ENCODE assay signal across 30 mouse cellular contexts in genomic region chr7:48864671-48865458, GRCm38 (mm10). TPM values are rescaled to one million over a fixed set of nuclear protein-coding genes. Genes with fewer than 3 reads are reported as not detected.
A peak's percentile ranks its signal among the peaks of the same experiment; 100 is the strongest.
DNase-seq lines count a peak whose midpoint lies in the region; ATAC-seq and TF ChIP-seq lines count a peak whose summit lies in the region.
"Had no signal": no experiment of that assay in that cellular context is flagged by ENCODE, and none has a peak within 500 bp of the region (broad histone marks: within the 10 kb centered on the region; RNA-seq: fewer than 3 reads in every experiment).

No protein-coding gene starts in this region.

- H3K27ac ChIP-seq in MEL (ENCODE audit: control insufficient read depth, low read depth, low read length) = peak overlapping the region; percentile 93
- H3K27ac ChIP-seq in liver, embryonic 16.5 days (ENCODE audit: low read length) = no peak overlapping the region; the same call in 1 of the 2 replicates
- H3K27ac ChIP-seq: embryonic facial prominence, embryonic 13.5 days; forebrain, embryonic 13.5 days; hindbrain, embryonic 13.5 days; left cerebral cortex, adult 2 months; lung, embryonic 15.5 days; midbrain, embryonic 12.5 days had no signal

- no peak for TF ChIP-seq RAD21 in MEL (IDR thresholded peaks at IDR 0.05; ENCODE audit: low read depth, low read length)

- H3K27me3 ChIP-seq in MEL (ENCODE audit: control insufficient read depth in 1 of 2, insufficient read depth in 2 of 2, low read length in 2 of 2) (no peaks in the 10 kb centered on the region), myocyte (ENCODE audit: control insufficient read depth, insufficient read depth, insufficient read length) (no peaks in the 10 kb centered on the region)
- no peaks in the 10 kb centered on the region for H3K27me3 ChIP-seq in liver, embryonic 16.5 days (ENCODE audit: control insufficient read depth, insufficient read depth, low read depth, low read length)
- H3K27me3 ChIP-seq: embryonic facial prominence, embryonic 13.5 days; forebrain, embryonic 13.5 days; hindbrain, embryonic 13.5 days; lung, embryonic 15.5 days; midbrain, embryonic 12.5 days had no signal

- peak; percentile 41; the same call in 1 of the 2 replicates for ATAC-seq in liver, embryonic 16.5 days (ENCODE audit: low read depth)
- ATAC-seq in frontal cortex, adult (ENCODE audit: low TSS enrichment) = no peak
- ATAC-seq: CD4-positive, CD25-positive, alpha-beta regulatory T cell, adult 4 months; forebrain, embryonic 13.5 days had no signal

- TF ChIP-seq EP300 in MEL (IDR thresholded peaks at IDR 0.05; ENCODE audit: low read depth in 1 of 2, low read length in 2 of 2) = peak; percentile 89 to 94

- no peak overlapping the region for H3K4me2 ChIP-seq in liver, embryonic 16.5 days (ENCODE audit: low read depth, low read length)
- no peak overlapping the region for H3K4me2 ChIP-seq in myocyte (ENCODE audit: low read depth)
- H3K4me2 ChIP-seq: embryonic facial prominence, embryonic 13.5 days; forebrain, embryonic 13.5 days; hindbrain, embryonic 13.5 days; lung, embryonic 15.5 days; midbrain, embryonic 12.5 days had no signal

- H3K9ac ChIP-seq in MEL (ENCODE audit: control insufficient read depth, low read depth, low read length, poor library complexity, severe bottlenecking) = peak overlapping the region; percentile 43
- no peak overlapping the region for H3K9ac ChIP-seq in liver, embryonic 16.5 days (ENCODE audit: low read depth, low read length)
- H3K9ac ChIP-seq: embryonic facial prominence, embryonic 13.5 days; forebrain, embryonic 13.5 days; hindbrain, embryonic 13.5 days; lung, embryonic 15.5 days; midbrain, embryonic 12.5 days had no signal

- no peaks in the 10 kb centered on the region for H3K9me3 ChIP-seq in MEL (replicated peaks; ENCODE audit: insufficient read depth, low read length)
- H3K9me3 ChIP-seq in liver, embryonic 16.5 days (replicated peaks; ENCODE audit: control insufficient read depth, low read length) = no peaks in the 10 kb centered on the region
- H3K9me3 ChIP-seq: embryonic facial prominence, embryonic 13.5 days; forebrain, embryonic 13.5 days; hindbrain, embryonic 13.5 days; lung, embryonic 15.5 days; midbrain, embryonic 12.5 days had no signal

- peaks cover 17 to 48% of the 10 kb centered on the region in 2 experiments for H3K36me3 ChIP-seq in MEL (ENCODE audit: control insufficient read depth in 1 of 2, insufficient read depth in 2 of 2, low read length in 2 of 2)
- H3K36me3 ChIP-seq in liver, embryonic 16.5 days (ENCODE audit: control insufficient read depth, insufficient read depth) = peaks cover 46% of the 10 kb centered on the region
- peaks cover 44% of the 10 kb centered on the region for H3K36me3 ChIP-seq in myocyte (ENCODE audit: control insufficient read depth, insufficient read depth)

- peaks cover 45 to 50% of the 10 kb centered on the region in 2 experiments for H3K4me1 ChIP-seq in MEL (ENCODE audit: control insufficient read depth in 1 of 2, insufficient read depth in 2 of 2, low read length in 2 of 2)
- no peaks in the 10 kb centered on the region; the same call in none of the 2 replicates for H3K4me1 ChIP-seq in liver, embryonic 16.5 days (ENCODE audit: control insufficient read depth, low read depth, low read length)
- H3K4me1 ChIP-seq: embryonic facial prominence, embryonic 13.5 days; forebrain, embryonic 13.5 days; hindbrain, embryonic 13.5 days; lung, embryonic 15.5 days; midbrain, embryonic 12.5 days had no signal

- no peak overlapping the region for H3ac ChIP-seq in myocyte (ENCODE audit: control insufficient read depth, insufficient read length)

- H3K79me2 ChIP-seq in MEL (ENCODE audit: control insufficient read depth, insufficient read depth, low read length, poor library complexity) = no peaks in the 10 kb centered on the region
- H3K79me2 ChIP-seq in myocyte (ENCODE audit: control insufficient read depth, insufficient read depth) = peaks cover 6% of the 10 kb centered on the region

- TF ChIP-seq POLR2A in MEL (IDR thresholded peaks at IDR 0.05; ENCODE audit: control insufficient read depth in 1 of 2, insufficient read depth in 1 of 2, low read depth in 1 of 2, low read length in 2 of 2, poor library complexity in 1 of 2) = no peak; a peak in 1 of 4 replicates
- TF ChIP-seq POLR2A in myocyte (IDR thresholded peaks at IDR 0.05; ENCODE audit: insufficient read length, low read depth) = no peak

- H3K4me3 ChIP-seq in MEL (ENCODE audit: control insufficient read depth in 1 of 2, insufficient read depth in 1 of 2, low read depth in 2 of 2, low read length in 2 of 2) (peak overlapping the region in 1 of 2 experiments; percentile 19; a peak in 2 of 4 replicates), myocyte (no peak overlapping the region)
- H3K4me3 ChIP-seq in liver, embryonic 16.5 days (ENCODE audit: low read depth, low read length) = no peak overlapping the region
- H3K4me3 ChIP-seq: embryonic facial prominence, embryonic 13.5 days; erythroblast, embryonic 14.5 days; forebrain, embryonic 13.5 days; hindbrain, embryonic 13.5 days; left cerebral cortex, adult 2 months; lung, embryonic 15.5 days; midbrain, embryonic 12.5 days had no signal

- WGBS in liver, embryonic 16.5 days (ENCODE audit: insufficient replicate concordance) = 29% methylated on average over 9 of the region's 9 CpGs

- peak; percentile 17 to 21 for DNase-seq in B cell, adult 2 months
- DNase-seq in MEL (ENCODE audit: low read depth, low spot score) = peak; percentile 82
- no peak for DNase-seq in gastrocnemius, postnatal 36 days
- no peak for DNase-seq in adrenal gland, postnatal 10 days
- DNase-seq: adrenal gland, postnatal 14 days; cerebellum, adult 2 months; cerebellum, postnatal 25 days; embryo, embryonic 11 days; gastrocnemius, postnatal 10 days; heart, postnatal 36 days; kidney, adult 18-20 months; lung, postnatal 4 days; right cerebral cortex, postnatal 14 days; spleen, adult 18-20 months; thymus, postnatal 25 days had no signal

- intact Hi-C loops in gastrocnemius, postnatal 36 days (cut with DNase I) = no loop called here

- TF ChIP-seq CTCF in MEL (IDR thresholded peaks at IDR 0.05 in 2 of 3, conservative IDR thresholded peaks at IDR 0.05 in 1 of 3; ENCODE audit: control insufficient read depth in 1 of 3, insufficient read depth in 1 of 3, low read depth in 2 of 3, low read length in 3 of 3, poor library complexity in 1 of 3, severe bottlenecking in 1 of 3) = no peak

TF ChIP-seq in MEL, 35 proteins besides CTCF, POLR2A, EP300 and RAD21 (continues in another document):
- TF ChIP-seq MEF2A (IDR thresholded peaks at IDR 0.05; ENCODE audit: extremely low read depth, insufficient replicate concordance, low read depth, low read length, poor library complexity, severe bottlenecking) = no peak
- TF ChIP-seq TBP (IDR thresholded peaks at IDR 0.05; ENCODE audit: low read depth, low read length) = 0 out of 2 replicates have a peak, but pooled peaks have one; percentile 25
- TF ChIP-seq MAFK (IDR thresholded peaks at IDR 0.05; ENCODE audit: borderline replicate concordance, low read depth, low read length) = no peak
- no peak for TF ChIP-seq ELF1 (IDR thresholded peaks at IDR 0.05; ENCODE audit: low read depth, low read length)
- no peak for TF ChIP-seq HCFC1 (IDR thresholded peaks at IDR 0.05; ENCODE audit: low read depth, low read length)
- no peak for TF ChIP-seq UBTF (IDR thresholded peaks at IDR 0.05; ENCODE audit: borderline replicate concordance, insufficient read depth, low read depth, low read length)
- TF ChIP-seq GABPA (IDR thresholded peaks at IDR 0.05; ENCODE audit: low read depth, low read length) = no peak
- TF ChIP-seq MAZ (IDR thresholded peaks at IDR 0.05; ENCODE audit: low read depth, low read length) = no peak

TF ChIP-seq in myocyte, 11 proteins besides CTCF, POLR2A, EP300 and RAD21:
- no peak for TF ChIP-seq TCF3 (IDR thresholded peaks at IDR 0.05; ENCODE audit: insufficient read length, low read depth)
- TF ChIP-seq SRF (IDR thresholded peaks at IDR 0.05; ENCODE audit: control insufficient read depth, insufficient read length, low read depth) = no peak
- no peak for TF ChIP-seq MYOG (IDR thresholded peaks at IDR 0.05; ENCODE audit: control insufficient read depth in 1 of 3, insufficient read depth in 1 of 3, insufficient read length in 2 of 3, low read depth in 2 of 3)
- TF ChIP-seq POLR2AphosphoS2 (IDR thresholded peaks at IDR 0.05; ENCODE audit: insufficient read length, low read depth) = peak; percentile 8
- no peak for TF ChIP-seq CEBPB (IDR thresholded peaks at IDR 0.05; ENCODE audit: insufficient read depth, poor library complexity, severe bottlenecking)
- no peak for TF ChIP-seq USF1 (IDR thresholded peaks at IDR 0.05; ENCODE audit: low read depth)
- no peak for TF ChIP-seq E2F4 (IDR thresholded peaks at IDR 0.05; ENCODE audit: insufficient read depth)
- no peak for TF ChIP-seq REST (IDR thresholded peaks at IDR 0.05; ENCODE audit: insufficient read depth, insufficient read length)

RNA-seq across cellular contexts. Expression of gene E2f8, which starts 16.5 kb away (rescaled TPM):
- 8.9 and 9.7 TPM in 2 replicates for total RNA-seq in MEL (2012; rRNA removed)
- polyA plus RNA-seq in MEL (2012; ENCODE audit: insufficient read depth in 1 of 2, insufficient read length in 2 of 2, low read depth in 1 of 2, low replicate concordance in 2 of 2, missing spikeins in 1 of 2) (10 to 100 TPM; 39.3 to 49.4 TPM), myocyte (2012; fragmentation: generic; extraction: Trizol) (19.7 TPM)
- 32.5 and 32.8 TPM in 2 replicates for polyA plus RNA-seq in liver, embryonic 16.5 days (2015; fragmentation: Nextera tagmentation; extraction: Ambion mirVana)
- under 1 TPM; 0.25 to 0.84 TPM for total RNA-seq in gastrocnemius, postnatal 36 days (2021)
- total RNA-seq in adrenal gland, postnatal 10 days (2021) = 10 to 100 TPM in 1 of 2 experiments, 1 to 10 TPM in 1; 8.4 to 10.1 TPM

RNA-seq across cellular contexts. Expression of gene Csrp3, which starts 17.0 kb away (rescaled TPM):
- 0.81 TPM in 1 of 2 replicates, not detected in the other for total RNA-seq in MEL (2012; rRNA removed)
- under 1 TPM in 1 of 2 experiments, not detected in 1; 0.17 TPM for polyA plus RNA-seq in MEL (2012; ENCODE audit: insufficient read depth in 1 of 2, insufficient read length in 2 of 2, low read depth in 1 of 2, low replicate concordance in 2 of 2, missing spikeins in 1 of 2)
- 3.0 and 7.2 TPM in 2 replicates for polyA plus RNA-seq in liver, embryonic 16.5 days (2015; fragmentation: Nextera tagmentation; extraction: Ambion mirVana)
- polyA plus RNA-seq in myocyte (2012; fragmentation: generic; extraction: Trizol) = 158 TPM
- total RNA-seq in gastrocnemius, postnatal 36 days (2021) = 100 to 1,000 TPM in 1 of 2 experiments, 10 to 100 TPM in 1; 57.7 to 182 TPM
- 10 to 100 TPM in 1 of 2 experiments, 1 to 10 TPM in 1; 7.1 to 11.7 TPM for total RNA-seq in adrenal gland, postnatal 10 days (2021)
- total RNA-seq: layer of hippocampus, postnatal 10 days; left cerebral cortex, adult 2 months; left cerebral cortex, postnatal 36 days had no signal
- polyA plus RNA-seq: CD4-positive, CD25-positive, alpha-beta regulatory T cell, adult 4 months; cerebellum, adult 2 months; erythroblast, embryonic 14.5 days; forebrain, embryonic 13.5 days; large intestine, adult 2 months; testis, adult 2 months had no signal

RNA-seq across cellular contexts. Expression of gene Nav2, which starts 43.7 kb away (rescaled TPM):
- total RNA-seq in MEL (2012; rRNA removed) = 2.0 and 2.2 TPM in 2 replicates
- polyA plus RNA-seq in MEL (2012; ENCODE audit: insufficient read depth in 1 of 2, insufficient read length in 2 of 2, low read depth in 1 of 2, low replicate concordance in 2 of 2, missing spikeins in 1 of 2) = 1 to 10 TPM in 1 of 2 experiments, not detected in 1; 2.7 TPM
- 2.9 and 4.1 TPM in 2 replicates for polyA plus RNA-seq in liver, embryonic 16.5 days (2015; fragmentation: Nextera tagmentation; extraction: Ambion mirVana)
- 21.9 TPM for polyA plus RNA-seq in myocyte (2012; fragmentation: generic; extraction: Trizol)
- total RNA-seq in gastrocnemius, postnatal 36 days (2021) = 10 to 100 TPM; 21.8 to 23.9 TPM
- 10 to 100 TPM; 12.2 to 25.6 TPM for total RNA-seq in adrenal gland, postnatal 10 days (2021)

Comparison
In these comparisons a context has a peak if more than half of its experiments do, and no peak if none do; other contexts are left out.
1. DNase-seq: peak in B cell, adult 2 months (2 of 2) and MEL (single experiment); none in gastrocnemius, postnatal 36 days (0 of 2) and adrenal gland, postnatal 10 days (single experiment).
2. RNA of gene Csrp3, which starts 17.0 kb away (total RNA-seq): 57.7 to 182 TPM in gastrocnemius, postnatal 36 days; 7.1 to 11.7 TPM in adrenal gland, postnatal 10 days and 0.81 TPM in MEL; every median in the first group is over 4 times any median in the second.